Comparison of ENCODE assay signal across 11 mouse cellular contexts in the genomic region with DNA sequence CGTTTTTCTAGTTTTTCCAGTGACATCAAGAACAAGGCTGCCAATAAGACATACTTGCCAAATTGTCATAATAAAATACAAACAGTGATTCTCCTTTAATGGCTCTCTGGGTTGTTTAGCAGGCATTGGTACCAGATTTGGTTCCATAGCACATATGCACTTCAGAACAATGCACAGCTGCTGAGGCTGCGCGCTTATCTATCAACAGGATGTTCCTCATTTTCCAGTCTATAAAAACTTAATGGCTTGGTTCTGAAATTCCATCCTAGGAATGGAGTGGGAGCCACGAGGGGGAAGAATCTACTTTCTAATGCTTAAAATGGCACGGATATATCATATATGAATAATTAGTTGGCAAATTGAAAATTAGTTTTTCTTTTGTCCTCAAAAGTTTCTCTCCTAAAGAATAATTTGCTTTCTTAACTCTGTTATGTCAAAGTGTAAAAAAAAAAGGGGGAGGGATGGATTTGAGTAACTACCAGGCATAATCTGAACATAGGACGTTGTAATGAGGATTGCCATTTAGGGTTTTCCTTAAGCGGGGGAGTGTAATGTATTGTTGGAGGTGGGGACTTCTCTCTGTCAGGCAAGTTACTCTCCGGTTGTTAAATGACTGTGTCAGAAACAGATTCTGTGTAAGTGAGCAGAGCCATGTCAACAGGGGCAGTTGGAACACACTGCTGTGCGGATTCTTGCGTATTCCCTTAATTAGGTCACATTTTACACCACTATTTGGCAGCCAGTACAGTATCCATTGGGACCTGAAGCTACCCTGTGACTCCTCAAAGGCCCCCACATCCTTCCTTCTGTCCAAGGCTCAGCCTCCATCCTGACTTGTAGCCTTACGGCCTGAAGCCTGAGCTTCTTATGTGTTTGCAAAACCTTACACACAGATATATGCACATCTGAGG.
DNase-seq lines count a peak whose midpoint lies in the region; ATAC-seq and TF ChIP-seq lines count a peak whose summit lies in the region.
"Had no signal": no experiment of that assay in that cellular context is flagged by ENCODE, and none has a peak within 500 bp of the region (broad histone marks: within the 10 kb centered on the region; RNA-seq: fewer than 3 reads in every experiment).

No protein-coding gene starts in this region.

- no peak for TF ChIP-seq EP300 in heart, postnatal 0 days (IDR thresholded peaks at IDR 0.05; ENCODE audit: low read depth)

- H3K9ac ChIP-seq in forebrain, embryonic 13.5 days = no peak overlapping the region
- no peak overlapping the region for H3K9ac ChIP-seq in forebrain, embryonic 12.5 days
- H3K9ac ChIP-seq in heart, postnatal 0 days (replicated peaks; ENCODE audit: low read depth, low read length) = no peak overlapping the region
- H3K9ac ChIP-seq in heart, embryonic 11.5 days (ENCODE audit: low read depth, low read length) = no peak overlapping the region
- H3K9ac ChIP-seq in midbrain, postnatal 0 days (replicated peaks; ENCODE audit: low read length, poor library complexity, severe bottlenecking) = no peak overlapping the region
- H3K9ac ChIP-seq in midbrain, embryonic 13.5 days (replicated peaks) = no peak overlapping the region
- H3K9ac ChIP-seq: embryonic facial prominence, embryonic 13.5 days had no signal

- 87% methylated on average over 11 of the region's 11 CpGs for WGBS in forebrain, embryonic 13.5 days
- WGBS in forebrain, embryonic 12.5 days = 89% methylated on average over 11 of the region's 11 CpGs
- 65% methylated on average over 11 of the region's 11 CpGs for WGBS in heart, postnatal 0 days
- WGBS in heart, embryonic 11.5 days (ENCODE audit: insufficient replicate concordance) = 81% methylated on average over 11 of the region's 11 CpGs
- 77% methylated on average over 11 of the region's 11 CpGs for WGBS in midbrain, postnatal 0 days
- WGBS in midbrain, embryonic 13.5 days = 90% methylated on average over 11 of the region's 11 CpGs
- 88% methylated on average over 11 of the region's 11 CpGs for WGBS in embryonic facial prominence, embryonic 10.5 days

- no peak for TF ChIP-seq CTCF in heart, postnatal 0 days (IDR thresholded peaks at IDR 0.05; ENCODE audit: low read depth)
- TF ChIP-seq CTCF in midbrain, postnatal 0 days (IDR thresholded peaks at IDR 0.05) = no peak

- H3K4me1 ChIP-seq in forebrain, embryonic 13.5 days = no peaks in the 10 kb centered on the region
- H3K4me1 ChIP-seq in forebrain, embryonic 12.5 days = no peaks in the 10 kb centered on the region
- H3K4me1 ChIP-seq in heart, postnatal 0 days (ENCODE audit: control insufficient read depth, insufficient read depth) = no peaks in the 10 kb centered on the region; the same call in 1 of the 2 replicates
- no peaks in the 10 kb centered on the region for H3K4me1 ChIP-seq in heart, embryonic 11.5 days (ENCODE audit: control insufficient read depth, insufficient read depth, low read length)
- no peaks in the 10 kb centered on the region for H3K4me1 ChIP-seq in midbrain, postnatal 0 days (ENCODE audit: insufficient read depth, low read length)
- 0 out of 2 replicates have a peak, but pooled peaks cover 2% of the 10 kb centered on the region for H3K4me1 ChIP-seq in midbrain, embryonic 13.5 days (replicated peaks)
- H3K4me1 ChIP-seq in embryonic facial prominence, embryonic 10.5 days = no peaks in the 10 kb centered on the region
- H3K4me1 ChIP-seq: embryonic facial prominence, embryonic 13.5 days had no signal

- DNase-seq in heart, postnatal 0 days (ENCODE audit: low spot score) = no peak
- DNase-seq in midbrain, postnatal 0 days (ENCODE audit: low spot score) = no peak
- peak; percentile 40 for DNase-seq in skeletal muscle tissue, adult 2 months (ENCODE audit: low read depth, low spot score)
- no peak for DNase-seq in embryonic facial prominence, embryonic 10.5 days (ENCODE audit: low spot score)

- H3K27ac ChIP-seq in forebrain, embryonic 13.5 days = no peak overlapping the region
- no peak overlapping the region for H3K27ac ChIP-seq in forebrain, embryonic 12.5 days
- H3K27ac ChIP-seq in heart, postnatal 0 days (ENCODE audit: low read depth) = peak overlapping the region; percentile 46; the same call in 1 of the 2 replicates
- no peak overlapping the region for H3K27ac ChIP-seq in heart, embryonic 11.5 days (ENCODE audit: low read depth, low read length)
- 0 out of 2 replicates have a peak overlapping the region, but pooled peaks have one; percentile 6 for H3K27ac ChIP-seq in midbrain, postnatal 0 days (ENCODE audit: low read depth, low read length)
- H3K27ac ChIP-seq in midbrain, embryonic 13.5 days = no peak overlapping the region
- H3K27ac ChIP-seq in embryonic facial prominence, embryonic 10.5 days (replicated peaks) = no peak overlapping the region
- H3K27ac ChIP-seq: embryonic facial prominence, embryonic 13.5 days had no signal

- H3K27me3 ChIP-seq in forebrain, embryonic 13.5 days = no peaks in the 10 kb centered on the region
- no peaks in the 10 kb centered on the region for H3K27me3 ChIP-seq in forebrain, embryonic 12.5 days
- no peaks in the 10 kb centered on the region for H3K27me3 ChIP-seq in heart, postnatal 0 days (ENCODE audit: control insufficient read depth, insufficient read depth, low read length)
- no peaks in the 10 kb centered on the region for H3K27me3 ChIP-seq in heart, embryonic 11.5 days (ENCODE audit: control insufficient read depth, insufficient read depth, low read length)
- no peaks in the 10 kb centered on the region for H3K27me3 ChIP-seq in midbrain, postnatal 0 days (ENCODE audit: insufficient read depth, low read length)
- no peaks in the 10 kb centered on the region for H3K27me3 ChIP-seq in midbrain, embryonic 13.5 days
- H3K27me3 ChIP-seq in embryonic facial prominence, embryonic 10.5 days (replicated peaks; ENCODE audit: low read depth, poor library complexity, severe bottlenecking) = no peaks in the 10 kb centered on the region
- H3K27me3 ChIP-seq: embryonic facial prominence, embryonic 13.5 days had no signal

- ATAC-seq in forebrain, embryonic 13.5 days = peak; percentile 36; the same call in 1 of the 2 replicates
- no peak for ATAC-seq in forebrain, embryonic 12.5 days (ENCODE audit: low FRiP score)
- peak; percentile 33; the same call in 1 of the 2 replicates for ATAC-seq in heart, postnatal 0 days (ENCODE audit: insufficient read depth, low read depth)
- ATAC-seq in heart, embryonic 11.5 days (replicated peaks; ENCODE audit: insufficient number of reproducible peaks, low FRiP score, low TSS enrichment) = no peak
- ATAC-seq in midbrain, postnatal 0 days (ENCODE audit: low FRiP score) = no peak
- no peak for ATAC-seq in midbrain, embryonic 13.5 days
- ATAC-seq: intestine, postnatal 0 days had no signal

- H3K4me2 ChIP-seq in forebrain, embryonic 13.5 days = no peak overlapping the region
- no peak overlapping the region for H3K4me2 ChIP-seq in forebrain, embryonic 12.5 days
- H3K4me2 ChIP-seq in heart, postnatal 0 days (ENCODE audit: low read depth, low read length) = no peak overlapping the region
- no peak overlapping the region for H3K4me2 ChIP-seq in heart, embryonic 11.5 days
- H3K4me2 ChIP-seq in midbrain, postnatal 0 days (ENCODE audit: low read depth, low read length, poor library complexity, severe bottlenecking) = no peak overlapping the region
- H3K4me2 ChIP-seq in midbrain, embryonic 13.5 days (replicated peaks) = no peak overlapping the region
- H3K4me2 ChIP-seq: embryonic facial prominence, embryonic 13.5 days had no signal

- H3K9me3 ChIP-seq in forebrain, embryonic 13.5 days (replicated peaks) = no peaks in the 10 kb centered on the region
- no peaks in the 10 kb centered on the region for H3K9me3 ChIP-seq in forebrain, embryonic 12.5 days
- H3K9me3 ChIP-seq in heart, postnatal 0 days (replicated peaks; ENCODE audit: control insufficient read depth, low read length) = no peaks in the 10 kb centered on the region
- H3K9me3 ChIP-seq in heart, embryonic 11.5 days (replicated peaks; ENCODE audit: control insufficient read depth, low read length) = no peaks in the 10 kb centered on the region
- H3K9me3 ChIP-seq in midbrain, postnatal 0 days (ENCODE audit: low read length) = no peaks in the 10 kb centered on the region
- H3K9me3 ChIP-seq in midbrain, embryonic 13.5 days = no peaks in the 10 kb centered on the region
- H3K9me3 ChIP-seq in embryonic facial prominence, embryonic 10.5 days = no peaks in the 10 kb centered on the region
- H3K9me3 ChIP-seq: embryonic facial prominence, embryonic 13.5 days had no signal

- H3K4me3 ChIP-seq in forebrain, embryonic 13.5 days = no peak overlapping the region
- no peak overlapping the region for H3K4me3 ChIP-seq in forebrain, embryonic 12.5 days (replicated peaks)
- H3K4me3 ChIP-seq in heart, postnatal 0 days (ENCODE audit: low read depth, low read length) = no peak overlapping the region
- H3K4me3 ChIP-seq in heart, embryonic 11.5 days (ENCODE audit: low read depth, low read length) = no peak overlapping the region
- no peak overlapping the region for H3K4me3 ChIP-seq in midbrain, postnatal 0 days (ENCODE audit: low read depth, low read length)
- no peak overlapping the region for H3K4me3 ChIP-seq in midbrain, embryonic 13.5 days (replicated peaks)
- H3K4me3 ChIP-seq in embryonic facial prominence, embryonic 10.5 days = no peak overlapping the region
- H3K4me3 ChIP-seq: embryonic facial prominence, embryonic 13.5 days; myocyte had no signal

- peaks cover 55% of the 10 kb centered on the region for H3K36me3 ChIP-seq in forebrain, embryonic 13.5 days (ENCODE audit: poor library complexity, severe bottlenecking)
- H3K36me3 ChIP-seq in forebrain, embryonic 12.5 days (replicated peaks) = peaks cover 32% of the 10 kb centered on the region
- H3K36me3 ChIP-seq in heart, postnatal 0 days (replicated peaks; ENCODE audit: control insufficient read depth, insufficient read depth, low read length) = peaks cover 29% of the 10 kb centered on the region
- H3K36me3 ChIP-seq in heart, embryonic 11.5 days (ENCODE audit: control insufficient read depth, insufficient read depth, low read length) = no peaks in the 10 kb centered on the region; the same call in 1 of the 2 replicates
- H3K36me3 ChIP-seq in midbrain, postnatal 0 days (ENCODE audit: insufficient read depth, low read length) = peaks cover 30% of the 10 kb centered on the region
- H3K36me3 ChIP-seq in midbrain, embryonic 13.5 days = peaks cover 45% of the 10 kb centered on the region
- peaks cover 52% of the 10 kb centered on the region for H3K36me3 ChIP-seq in embryonic facial prominence, embryonic 10.5 days (replicated peaks)

Comparison
In these comparisons a context has a peak if more than half of its experiments do, and no peak if none do; other contexts are left out.
1. ATAC-seq: peak in forebrain, embryonic 13.5 days (single experiment) and heart, postnatal 0 days (single experiment); none in forebrain, embryonic 12.5 days (single experiment), heart, embryonic 11.5 days (single experiment), midbrain, postnatal 0 days (single experiment) and midbrain, embryonic 13.5 days (single experiment).
2. H3K27ac ChIP-seq: peak in heart, postnatal 0 days (single experiment) and midbrain, postnatal 0 days (single experiment); none in forebrain, embryonic 13.5 days (single experiment), forebrain, embryonic 12.5 days (single experiment), heart, embryonic 11.5 days (single experiment), midbrain, embryonic 13.5 days (single experiment) and embryonic facial prominence, embryonic 10.5 days (single experiment).